In the genomic region with DNA sequence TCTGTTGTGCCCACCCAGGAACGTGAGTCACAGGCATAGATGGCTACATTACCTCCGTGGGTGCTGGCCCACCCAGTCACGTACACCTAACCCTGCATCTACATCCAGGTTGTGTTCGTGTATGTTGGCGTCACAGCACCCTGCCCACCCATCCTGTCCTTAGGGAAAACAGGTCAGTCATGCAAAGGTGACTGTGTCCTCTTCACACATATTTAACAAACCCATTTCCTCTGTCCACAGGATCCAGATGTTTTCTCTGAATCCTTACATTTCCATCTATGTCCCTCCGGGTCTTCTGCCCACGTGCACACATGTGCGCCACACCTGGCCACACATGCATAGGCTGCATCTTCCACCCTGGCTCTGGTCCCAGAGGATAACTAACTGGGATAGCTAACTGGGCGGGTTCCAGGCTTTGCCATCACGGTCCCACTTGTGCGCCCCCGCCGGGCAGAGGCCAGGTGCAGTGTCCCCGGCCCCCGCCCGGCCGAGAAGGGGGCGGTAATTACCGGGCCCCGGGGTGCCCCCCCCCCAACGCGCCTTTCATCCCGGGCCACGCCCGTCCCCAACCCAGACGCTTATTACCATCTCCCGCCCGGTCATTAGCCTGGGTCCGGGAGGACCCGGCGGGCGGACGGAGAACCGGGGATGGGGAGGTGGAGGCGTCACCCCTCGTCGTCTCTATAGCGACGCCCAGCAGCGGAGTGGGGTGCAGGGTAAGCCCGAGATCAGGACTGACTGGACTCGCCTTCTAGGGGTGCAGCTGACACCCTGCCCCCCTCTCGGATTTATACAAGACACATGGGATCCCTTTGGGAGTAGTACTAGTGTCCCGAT, we compare ENCODE assay signal across 8 mouse cellular contexts. TPM values are rescaled to one million over a fixed set of nuclear protein-coding genes. Genes with fewer than 3 reads are reported as not detected.
DNase-seq lines count a peak whose midpoint lies in the region; ATAC-seq lines count a peak whose summit lies in the region.

No protein-coding gene starts in this region.

- peaks cover 71% of the 10 kb centered on the region for H3K4me1 ChIP-seq in limb, embryonic 12.5 days (replicated peaks)
- peaks cover 58% of the 10 kb centered on the region for H3K4me1 ChIP-seq in neural tube, embryonic 12.5 days

- H3K27me3 ChIP-seq in limb, embryonic 12.5 days: no peaks in the 10 kb centered on the region; the same call in 1 of the 2 replicates
- 0 out of 2 replicates have a peak, but pooled peaks cover 7% of the 10 kb centered on the region for H3K27me3 ChIP-seq in neural tube, embryonic 12.5 days (replicated peaks)

- H3K4me3 ChIP-seq in limb, embryonic 12.5 days (replicated peaks): peak overlapping the region; percentile 41
- peak overlapping the region; percentile 36 for H3K4me3 ChIP-seq in neural tube, embryonic 12.5 days

- no peaks in the 10 kb centered on the region for H3K36me3 ChIP-seq in limb, embryonic 12.5 days
- H3K36me3 ChIP-seq in neural tube, embryonic 12.5 days: peaks cover 5% of the 10 kb centered on the region; the same call in 1 of the 2 replicates

- peak; percentile 55 for DNase-seq in right cerebral cortex, postnatal 14 days
- DNase-seq in right cerebral cortex, adult 18-20 months: no peak
- DNase-seq in cerebellum, postnatal 14 days: peak; percentile 64 to 77
- DNase-seq in heart, postnatal 10 days: peak; percentile 42 to 49
- no peak for DNase-seq in embryo, embryonic 10 days (ENCODE audit: low spot score)
- no peak for DNase-seq in layer of hippocampus, adult 9-10 months (ENCODE audit: low spot score)

- peak overlapping the region; percentile 89 for H3K4me2 ChIP-seq in limb, embryonic 12.5 days
- peak overlapping the region; percentile 80 for H3K4me2 ChIP-seq in neural tube, embryonic 12.5 days (replicated peaks)

- H3K27ac ChIP-seq in limb, embryonic 12.5 days: no peak overlapping the region; the same call in 1 of the 2 replicates
- peak overlapping the region; percentile 58; the same call in 1 of the 2 replicates for H3K27ac ChIP-seq in neural tube, embryonic 12.5 days

- no peak for ATAC-seq in limb, embryonic 12.5 days (ENCODE audit: insufficient number of reproducible peaks, insufficient read depth, low FRiP score, low TSS enrichment, low read depth)
- ATAC-seq in neural tube, embryonic 12.5 days (ENCODE audit: low FRiP score, low read depth): no peak; the same call in 1 of the 2 replicates

- 7% methylated on average over 44 of the region's 44 CpGs for WGBS in limb, embryonic 12.5 days
- 11% methylated on average over 44 of the region's 44 CpGs for WGBS in neural tube, embryonic 12.5 days

- H3K9ac ChIP-seq in limb, embryonic 12.5 days (replicated peaks): peak overlapping the region; percentile 57
- H3K9ac ChIP-seq in neural tube, embryonic 12.5 days: peak overlapping the region; percentile 64

- intact Hi-C loops in heart, postnatal 10 days (cut with DNase I): no loop called here

- H3K9me3 ChIP-seq in limb, embryonic 12.5 days: no peaks in the 10 kb centered on the region
- no peaks in the 10 kb centered on the region for H3K9me3 ChIP-seq in neural tube, embryonic 12.5 days

RNA-seq across cellular contexts. Expression of gene Cirbp, which starts 1.4 kb away (rescaled TPM):
- total RNA-seq in heart, postnatal 10 days (2021): 100 to 1,000 TPM; 113 to 134 TPM
- polyA plus RNA-seq in limb, embryonic 12.5 days (2016; fragmentation: Nextera tagmentation; extraction: Ambion mirVana): 166 and 175 TPM in 2 replicates
- 262 and 273 TPM in 2 replicates for polyA plus RNA-seq in neural tube, embryonic 12.5 days (2016; fragmentation: Nextera tagmentation; extraction: Ambion mirVana)

RNA-seq across cellular contexts. Expression of gene 1600002K03Rik, which starts 8.4 kb away (rescaled TPM):
- total RNA-seq in heart, postnatal 10 days (2021): 1 to 10 TPM; 3.1 to 3.4 TPM
- polyA plus RNA-seq in limb, embryonic 12.5 days (2016; fragmentation: Nextera tagmentation; extraction: Ambion mirVana): 9.1 and 9.5 TPM in 2 replicates
- polyA plus RNA-seq in neural tube, embryonic 12.5 days (2016; fragmentation: Nextera tagmentation; extraction: Ambion mirVana): 14.9 and 15.7 TPM in 2 replicates

RNA-seq across cellular contexts. Expression of gene Efna2, which starts 14.9 kb away (rescaled TPM):
- total RNA-seq in heart, postnatal 10 days (2021): 1 to 10 TPM; 1.4 to 1.7 TPM
- polyA plus RNA-seq in limb, embryonic 12.5 days (2016; fragmentation: Nextera tagmentation; extraction: Ambion mirVana): 60.3 and 62.2 TPM in 2 replicates
- 47.9 and 48.0 TPM in 2 replicates for polyA plus RNA-seq in neural tube, embryonic 12.5 days (2016; fragmentation: Nextera tagmentation; extraction: Ambion mirVana)

RNA-seq across cellular contexts. Expression of gene Midn, which starts 16.3 kb away (rescaled TPM):
- 100 to 1,000 TPM; 132 to 190 TPM for total RNA-seq in heart, postnatal 10 days (2021)
- polyA plus RNA-seq in limb, embryonic 12.5 days (2016; fragmentation: Nextera tagmentation; extraction: Ambion mirVana): 30.6 and 38.0 TPM in 2 replicates
- 40.8 and 45.1 TPM in 2 replicates for polyA plus RNA-seq in neural tube, embryonic 12.5 days (2016; fragmentation: Nextera tagmentation; extraction: Ambion mirVana)

RNA-seq across cellular contexts. Expression of gene Cbarp, which starts 23.7 kb away (rescaled TPM):
- total RNA-seq in heart, postnatal 10 days (2021): 1 to 10 TPM; 3.2 to 4.1 TPM
- 4.9 and 5.6 TPM in 2 replicates for polyA plus RNA-seq in limb, embryonic 12.5 days (2016; fragmentation: Nextera tagmentation; extraction: Ambion mirVana)
- 26.5 and 27.3 TPM in 2 replicates for polyA plus RNA-seq in neural tube, embryonic 12.5 days (2016; fragmentation: Nextera tagmentation; extraction: Ambion mirVana)

Comparison
In these comparisons a context has a peak if more than half of its experiments do, and no peak if none do; other contexts are left out.
1. DNase-seq: peak in right cerebral cortex, postnatal 14 days (single experiment), cerebellum, postnatal 14 days (2 of 2) and heart, postnatal 10 days (2 of 2); none in right cerebral cortex, adult 18-20 months (single experiment), embryo, embryonic 10 days (single experiment) and layer of hippocampus, adult 9-10 months (single experiment).